Comparison of ENCODE assay signal across 9 mouse cellular contexts in genomic region chrX:20414885-20415622, GRCm38 (mm10). TPM values are rescaled to one million over a fixed set of nuclear protein-coding genes. Genes with fewer than 3 reads are reported as not detected.
A peak's percentile ranks its signal among the peaks of the same experiment; 100 is the strongest.
DNase-seq lines count a peak whose midpoint lies in the region; ATAC-seq and TF ChIP-seq lines count a peak whose summit lies in the region.
"Had no signal": no experiment of that assay in that cellular context is flagged by ENCODE, and none has a peak within 500 bp of the region (broad histone marks: within the 10 kb centered on the region; RNA-seq: fewer than 3 reads in every experiment).

No protein-coding gene starts in this region.

- WGBS in forebrain, embryonic 16.5 days = 48% methylated on average over 10 of the region's 10 CpGs
- WGBS in liver, postnatal 0 days (ENCODE audit: insufficient replicate concordance) = 70% methylated on average over 10 of the region's 10 CpGs

- no peaks in the 10 kb centered on the region for H3K36me3 ChIP-seq in forebrain, embryonic 16.5 days (ENCODE audit: control insufficient read depth, insufficient read depth)
- H3K36me3 ChIP-seq in liver, postnatal 0 days (replicated peaks; ENCODE audit: insufficient read depth, low read length) = no peaks in the 10 kb centered on the region
- H3K36me3 ChIP-seq: limb, embryonic 13.5 days had no signal

- ATAC-seq in forebrain, embryonic 16.5 days = peak; percentile 62
- peak; percentile 70 for ATAC-seq in liver, postnatal 0 days
- ATAC-seq in CD4-positive, CD25-positive, alpha-beta regulatory T cell, adult 4 months = no peak

- H3K9ac ChIP-seq in forebrain, embryonic 16.5 days (replicated peaks; ENCODE audit: low read depth, low read length) = no peak overlapping the region
- H3K9ac ChIP-seq in liver, postnatal 0 days (replicated peaks) = no peak overlapping the region
- H3K9ac ChIP-seq: limb, embryonic 13.5 days had no signal

- peak overlapping the region; percentile 18; the same call in 1 of the 2 replicates for H3K27ac ChIP-seq in forebrain, embryonic 16.5 days (ENCODE audit: low read length)
- no peak overlapping the region for H3K27ac ChIP-seq in liver, postnatal 0 days (ENCODE audit: low read depth)
- H3K27ac ChIP-seq: limb, embryonic 13.5 days had no signal

- no peak for TF ChIP-seq EP300 in liver, postnatal 0 days (IDR thresholded peaks at IDR 0.05; ENCODE audit: low read depth)

- no peaks in the 10 kb centered on the region for H3K9me3 ChIP-seq in forebrain, embryonic 16.5 days (ENCODE audit: control insufficient read depth, low read length)
- no peaks in the 10 kb centered on the region for H3K9me3 ChIP-seq in liver, postnatal 0 days (ENCODE audit: low read length)
- H3K9me3 ChIP-seq: limb, embryonic 13.5 days had no signal

- no peak overlapping the region for H3K4me2 ChIP-seq in forebrain, embryonic 16.5 days (ENCODE audit: low read length)
- no peak overlapping the region for H3K4me2 ChIP-seq in liver, postnatal 0 days (ENCODE audit: low read depth, low read length)
- H3K4me2 ChIP-seq: limb, embryonic 13.5 days had no signal

- peaks cover 7% of the 10 kb centered on the region for H3K4me1 ChIP-seq in forebrain, embryonic 16.5 days (replicated peaks; ENCODE audit: control insufficient read depth, insufficient read depth, low read length)
- H3K4me1 ChIP-seq in liver, postnatal 0 days (ENCODE audit: insufficient read depth) = no peaks in the 10 kb centered on the region
- H3K4me1 ChIP-seq: limb, embryonic 13.5 days had no signal

- no peak overlapping the region for H3K4me3 ChIP-seq in forebrain, embryonic 16.5 days (replicated peaks; ENCODE audit: low read length)
- no peak overlapping the region for H3K4me3 ChIP-seq in liver, postnatal 0 days (ENCODE audit: low read depth, low read length)
- H3K4me3 ChIP-seq: limb, embryonic 13.5 days had no signal

- DNase-seq in cerebellum, postnatal 14 days = peak; percentile 15 to 39
- DNase-seq in cerebellum, adult 9-11 months = no peak
- DNase-seq in kidney, postnatal 10 days = peak; percentile 58
- DNase-seq in liver, postnatal 0 days = peak; percentile 38
- DNase-seq in urinary bladder, postnatal 4 days (ENCODE audit: low spot score in 2 of 2) = no peak
- DNase-seq in spleen, adult 12 weeks (ENCODE audit: low spot score) = no peak

- no peak for TF ChIP-seq CTCF in liver, postnatal 0 days (IDR thresholded peaks at IDR 0.05; ENCODE audit: low read depth)

- no peaks in the 10 kb centered on the region for H3K27me3 ChIP-seq in forebrain, embryonic 16.5 days (replicated peaks; ENCODE audit: control insufficient read depth, insufficient read depth, low read length)
- H3K27me3 ChIP-seq in liver, postnatal 0 days (ENCODE audit: insufficient read depth, low read length) = no peaks in the 10 kb centered on the region
- H3K27me3 ChIP-seq: limb, embryonic 13.5 days had no signal

RNA-seq across cellular contexts. Expression of gene Jade3, which starts 10.4 kb away (rescaled TPM):
- 7.3 and 8.3 TPM in 2 replicates for polyA plus RNA-seq in forebrain, embryonic 16.5 days (2015; fragmentation: Nextera tagmentation; extraction: Ambion mirVana)
- 2.0 TPM in 2 replicates for polyA plus RNA-seq in liver, postnatal 0 days (2015; fragmentation: Nextera tagmentation; extraction: Ambion mirVana)
- polyA plus RNA-seq in CD4-positive, CD25-positive, alpha-beta regulatory T cell, adult 4 months (2017; shearing (Covaris generic)) = 1 to 10 TPM; 1.2 to 1.3 TPM

RNA-seq across cellular contexts. Expression of gene Rp2, which starts 50.8 kb away (rescaled TPM):
- 18.2 and 20.9 TPM in 2 replicates for polyA plus RNA-seq in forebrain, embryonic 16.5 days (2015; fragmentation: Nextera tagmentation; extraction: Ambion mirVana)
- 4.6 and 6.7 TPM in 2 replicates for polyA plus RNA-seq in liver, postnatal 0 days (2015; fragmentation: Nextera tagmentation; extraction: Ambion mirVana)
- polyA plus RNA-seq in CD4-positive, CD25-positive, alpha-beta regulatory T cell, adult 4 months (2017; shearing (Covaris generic)) = 10 to 100 TPM in 1 of 2 experiments, 1 to 10 TPM in 1; 7.6 to 11.0 TPM

Comparison
In these comparisons a context has a peak if more than half of its experiments do, and no peak if none do; other contexts are left out.
1. DNase-seq: peak in cerebellum, postnatal 14 days (2 of 2), kidney, postnatal 10 days (single experiment) and liver, postnatal 0 days (single experiment); none in cerebellum, adult 9-11 months (single experiment), urinary bladder, postnatal 4 days (0 of 2) and spleen, adult 12 weeks (single experiment).